8 mouse cellular contexts compared by ENCODE assay signal in genomic region chr2:19909900-19910780, GRCm38 (mm10). TPM values are rescaled to one million over a fixed set of nuclear protein-coding genes. Genes with fewer than 3 reads are reported as not detected.
DNase-seq lines count a peak whose midpoint lies in the region; ATAC-seq and TF ChIP-seq lines count a peak whose summit lies in the region.

No protein-coding gene starts in this region.

- no peaks in the 10 kb centered on the region for H3K36me3 ChIP-seq in heart, embryonic 10.5 days
- no peaks in the 10 kb centered on the region for H3K36me3 ChIP-seq in forebrain, postnatal 0 days (ENCODE audit: insufficient read depth)

- H3K27ac ChIP-seq in heart, embryonic 10.5 days, result no peak overlapping the region
- H3K27ac ChIP-seq in forebrain, postnatal 0 days (ENCODE audit: low read depth, low read length), result no peak overlapping the region
- H3K27ac ChIP-seq in olfactory bulb, adult 2 months (ENCODE audit: insufficient read depth, low read depth, low read length), result peak overlapping the region; percentile 44

- peak overlapping the region; percentile 69 for H3K4me3 ChIP-seq in heart, embryonic 10.5 days
- H3K4me3 ChIP-seq in forebrain, postnatal 0 days (ENCODE audit: low read depth, low read length), result peak overlapping the region; percentile 57
- peak overlapping the region; percentile 59 for H3K4me3 ChIP-seq in olfactory bulb, adult 2 months (ENCODE audit: insufficient read depth, low read depth, low read length)

- peak overlapping the region; percentile 96 for H3K4me2 ChIP-seq in forebrain, postnatal 0 days (ENCODE audit: low read depth)

- TF ChIP-seq CTCF in forebrain, postnatal 0 days (IDR thresholded peaks at IDR 0.05; ENCODE audit: low read depth), result no peak; the same call in 1 of the 2 replicates
- TF ChIP-seq CTCF in olfactory bulb, adult 2 months (IDR thresholded peaks at IDR 0.05; ENCODE audit: insufficient read depth, low read depth, low read length), result no peak

- H3K9me3 ChIP-seq in heart, embryonic 10.5 days, result no peaks in the 10 kb centered on the region
- no peaks in the 10 kb centered on the region for H3K9me3 ChIP-seq in forebrain, postnatal 0 days (ENCODE audit: low read length)

- ATAC-seq in forebrain, postnatal 0 days, result peak; percentile 53
- no peak for ATAC-seq in erythroid progenitor cell, adult 5-6 weeks (replicated peaks; ENCODE audit: low FRiP score, poor library complexity, severe bottlenecking)

- intact Hi-C loops in left cerebral cortex, postnatal 10 days (cut with DNase I), result loop anchor here (5.0 kb wide), 1 partner anchor 193 kb away; no protein-coding TSS in a partner anchor

- peaks cover 43% of the 10 kb centered on the region for H3K27me3 ChIP-seq in heart, embryonic 10.5 days (ENCODE audit: insufficient read depth, poor library complexity, severe bottlenecking)
- peaks cover 4% of the 10 kb centered on the region; the same call in 1 of the 2 replicates for H3K27me3 ChIP-seq in forebrain, postnatal 0 days (ENCODE audit: insufficient read depth, low read length)

- peak overlapping the region; percentile 49 for H3K9ac ChIP-seq in forebrain, postnatal 0 days

- no peak for TF ChIP-seq POLR2A in olfactory bulb, adult 2 months (IDR thresholded peaks at IDR 0.05; ENCODE audit: insufficient read depth, low read depth, low read length)

- DNase-seq in heart, embryonic 10.5 days (ENCODE audit: low spot score), result no peak
- DNase-seq in heart, adult 8-10 months (ENCODE audit: low spot score), result no peak
- DNase-seq in ES-CJ7 (ENCODE audit: low read depth, low spot score), result peak; percentile 54
- DNase-seq in forebrain, postnatal 0 days, result no peak
- DNase-seq in left cerebral cortex, postnatal 10 days (ENCODE audit: extremely low spot score in 1 of 2, low spot score in 2 of 2), result peak; percentile 10 to 45
- DNase-seq in thymus, postnatal 25 days, result no peak

- 1% methylated on average over 29 of the region's 31 CpGs for WGBS in heart, embryonic 10.5 days
- WGBS in forebrain, postnatal 0 days, result 4% methylated on average over 30 of the region's 31 CpGs
- under 1% methylated on average over 30 of the region's 31 CpGs for WGBS in olfactory bulb, adult 2 months

- peaks cover 19% of the 10 kb centered on the region for H3K4me1 ChIP-seq in heart, embryonic 10.5 days
- H3K4me1 ChIP-seq in forebrain, postnatal 0 days (ENCODE audit: insufficient read depth), result 0 out of 2 replicates have a peak, but pooled peaks cover 5% of the 10 kb centered on the region
- H3K4me1 ChIP-seq in olfactory bulb, adult 2 months (ENCODE audit: control insufficient read depth, insufficient read depth, low read length), result peaks cover 3% of the 10 kb centered on the region; the same call in 1 of the 2 replicates

RNA-seq across cellular contexts. Expression of gene Etl4, which starts 0.6 kb away (rescaled TPM):
- 11.4 and 18.7 TPM in 2 replicates for polyA plus RNA-seq in heart, embryonic 10.5 days (2016; fragmentation: Nextera tagmentation; extraction: Ambion mirVana)
- total RNA-seq in heart, adult 8-10 months (2022), result 10 to 100 TPM; 35.1 to 36.3 (median 35.2) TPM
- 13.6 and 15.4 TPM in 2 replicates for total RNA-seq in forebrain, postnatal 0 days (2014; rRNA removed)
- 4.5 and 7.2 TPM in 2 replicates for polyA plus RNA-seq in forebrain, postnatal 0 days (2015; fragmentation: Nextera tagmentation; extraction: Ambion mirVana)
- total RNA-seq in left cerebral cortex, postnatal 10 days (2021), result 10 to 100 TPM; 95.1 to 97.2 TPM
- not detected in 2 replicates for polyA plus RNA-seq in olfactory bulb, adult 2 months (2012; ENCODE audit: insufficient read depth, insufficient read length, low replicate concordance, missing spikeins)
- total RNA-seq in erythroid progenitor cell, adult 5-6 weeks (2015; ENCODE audit: low replicate concordance), result not detected in 2 replicates
- total RNA-seq in erythroid progenitor cell, adult 5-6 weeks (2017; ENCODE audit: low replicate concordance), result not detected in 2 replicates

Comparison
In these comparisons a context has a peak if more than half of its experiments do, and no peak if none do; other contexts are left out.
1. DNase-seq: peak in ES-CJ7 (single experiment) and left cerebral cortex, postnatal 10 days (2 of 2); none in heart, embryonic 10.5 days (single experiment), heart, adult 8-10 months (single experiment), forebrain, postnatal 0 days (single experiment) and thymus, postnatal 25 days (single experiment).
2. RNA of gene Etl4, which starts 0.6 kb away (total RNA-seq): 95.1 to 97.2 TPM in left cerebral cortex, postnatal 10 days, 35.1 to 36.3 TPM in heart, adult 8-10 months and 13.6 to 15.4 TPM in forebrain, postnatal 0 days; not detected in erythroid progenitor cell, adult 5-6 weeks; every median in the first group is over 10 times any median in the second.
3. Peak in every context shown above with its lines, with median percentiles within 50 percentile points of each other: H3K4me3 ChIP-seq.